Mouse (Mus musculus) left cerebral cortex, postnatal 25 days (tissue): ENCODE data around the gene Fancg. TPM values are rescaled to one million over a fixed set of nuclear protein-coding genes. Genes with fewer than 3 reads are reported as not detected.

Experiments used
- DNase-seq, 2 experiments: peaks; one replicate each; pipeline ENCODE4 v3.0.0; 2022; ENCODE audit warnings: low spot score in 2 of 2, mixed read lengths in 1 of 2
- intact Hi-C: fragments of 180-260 bp; cut with DNase I; formaldehyde crosslinking; loops from one replicate; pipeline ENCODE4 v1.15.1; 2025
- total RNA-seq, 2 experiments: library from RNA; stranded (reverse); gene quantifications; 2 replicates each; pipeline ENCODE4 v1.2.3; 2021

Fancg gene
- total RNA-seq, 2 experiments from 2014 or later, result 9.1 to 12.1 TPM

GRCm38 (mm10) chr4:43037860-43038566, 27.7 kb upstream of the Fancg start:
- intact Hi-C loops, result loop anchor here (10.0 kb wide), 1 partner anchor 527 kb away; the partner anchor contains the start of genes Creb3 and Tln1
- DNase-seq, result no peak

GRCm38 (mm10) chr4:43036356-43036755, 26.1 kb upstream of the Fancg start:
- no peak for DNase-seq
- intact Hi-C loops, result loop anchor here (10.0 kb wide), 1 partner anchor 528 kb away; the partner anchor contains the start of genes Creb3 and Tln1

GRCm38 (mm10) chr4:43035851-43036250, 25.5 kb upstream of the Fancg start:
- intact Hi-C loops, result loop anchor here (10.0 kb wide), 1 partner anchor 529 kb away; the partner anchor contains the start of genes Creb3 and Tln1
- DNase-seq, result no peak

GRCm38 (mm10) chr4:43033481-43033880, 23.2 kb upstream of the Fancg start:
- no peak for DNase-seq
- intact Hi-C loops, result loop anchor here (10.0 kb wide), 1 partner anchor 531 kb away; the partner anchor contains the start of genes Creb3 and Tln1

GRCm38 (mm10) chr4:43032501-43032900, 22.2 kb upstream of the Fancg start:
- intact Hi-C loops, result loop anchor here (10.0 kb wide), 1 partner anchor 532 kb away; the partner anchor contains the start of genes Creb3 and Tln1
- no peak for DNase-seq

GRCm38 (mm10) chr4:43031237-43031995, 21.1 kb upstream of the Fancg start, which contains the start of gene Stoml2:
Gene Stoml2 (minus strand): TSS chr4:43031710.
- intact Hi-C loops, result loop anchor here (10.0 kb wide), 1 partner anchor 533 kb away; the partner anchor contains the start of genes Creb3 and Tln1
- DNase-seq, result peak; percentile 92 to 96

GRCm38 (mm10) chr4:43030780-43031230, 20.5 kb upstream of the Fancg start:
- intact Hi-C loops, result loop anchor here (10.0 kb wide), 1 partner anchor 534 kb away; the partner anchor contains the start of genes Creb3 and Tln1
- peak in 1 of 2 experiments; percentile 28 for DNase-seq

GRCm38 (mm10) chr4:43030352-43030751, 20.0 kb upstream of the Fancg start:
- intact Hi-C loops, result loop anchor here (10.0 kb wide), 1 partner anchor 534 kb away; the partner anchor contains the start of genes Creb3 and Tln1
- no peak for DNase-seq

GRCm38 (mm10) chr4:43029749-43030148, 19.4 kb upstream of the Fancg start:
- intact Hi-C loops, result loop anchor here (10.0 kb wide), 1 partner anchor 535 kb away; the partner anchor contains the start of genes Creb3 and Tln1
- DNase-seq, result no peak

- intact Hi-C loops, result no loop called here
- DNase-seq, result no peak
These were observed 18.8 kb upstream of the Fancg start for GRCm38 (mm10) chr4:43029121-43029520.

GRCm38 (mm10) chr4:43025084-43025960, 15.0 kb upstream of the Fancg start, which contains the start of gene Pigo:
Gene Pigo (minus strand): TSS chr4:43025819.
- intact Hi-C loops, result loop anchor here (2.0 kb wide), 1 partner anchor 15 kb away; the partner anchor contains the start of gene Fancg
- DNase-seq, result peak; percentile 95 to 97

- DNase-seq, result no peak
- intact Hi-C loops, result loop anchor here (2.0 kb wide), 1 partner anchor 14 kb away; the partner anchor contains the start of gene Fancg
These were observed 14.4 kb upstream of the Fancg start for GRCm38 (mm10) chr4:43024673-43025072.

GRCm38 (mm10) chr4:43021341-43021740, 11.0 kb upstream of the Fancg start:
- intact Hi-C loops, result no loop called here
- no peak for DNase-seq

GRCm38 (mm10) chr4:43020876-43021275, 10.6 kb upstream of the Fancg start:
- intact Hi-C loops, result no loop called here
- no peak for DNase-seq

GRCm38 (mm10) chr4:43019641-43020465, 9.5 kb upstream of the Fancg start:
- DNase-seq, result no peak
- intact Hi-C loops, result no loop called here

GRCm38 (mm10) chr4:43019176-43019575, 8.9 kb upstream of the Fancg start:
- DNase-seq, result no peak
- intact Hi-C loops, result no loop called here

- intact Hi-C loops, result no loop called here
- no peak for DNase-seq
These were observed 7.8 kb upstream of the Fancg start for GRCm38 (mm10) chr4:43018156-43018555.

GRCm38 (mm10) chr4:43012091-43012490, 1.8 kb upstream of the Fancg start:
- DNase-seq, result no peak
- intact Hi-C loops, result no loop called here
